Mouse (Mus musculus) liver, postnatal 0 days (tissue): ENCODE measurements at regions not wholly inside any gene's neighbourhood (a gene's known extent, or its start where the extent isn't known, plus 50 kb on each side); places are given as distances from the start of the nearest gene placed in this dataset.

Experiments used
- ATAC-seq: fragments of 200-750 bp; cut with Nextera tagmentation; 2 replicates; pipeline ENCODE4 v1.8.0; 2017; ENCODE audit warnings: mild to moderate bottlenecking, moderate library complexity
- DNase-seq: peaks from one replicate; pipeline ENCODE4 v3.0.0-alpha.2; 2016
- H3K27ac ChIP-seq: fragments of 300-500 bp; sonication (generic); 2 replicates; pipeline ENCODE4 v1.5.1; 2014; ENCODE audit warnings: antibody characterized with exemption, moderate library complexity, mild to moderate bottlenecking, low read depth
- H3K27me3 ChIP-seq: fragments of 300-500 bp; sonication (generic); 2 replicates; pipeline ENCODE4 v1.6.1; 2014; ENCODE audit warnings: low read length, control low read depth, mixed read lengths; ENCODE audit not compliant: insufficient read depth
- H3K36me3 ChIP-seq: fragments of 300-500 bp; sonication (generic); replicated peaks from 2 replicates; pipeline ENCODE4 v1.6.1; 2014; ENCODE audit warnings: mild to moderate bottlenecking, control low read depth, low read length, moderate library complexity, mixed read lengths; ENCODE audit not compliant: insufficient read depth
- H3K4me1 ChIP-seq: fragments of 300-500 bp; sonication (generic); 2 replicates; pipeline ENCODE4 v1.6.1; 2014; ENCODE audit warnings: antibody characterized with exemption, mild to moderate bottlenecking, control low read depth; ENCODE audit not compliant: insufficient read depth
- H3K4me2 ChIP-seq: fragments of 300-500 bp; sonication (generic); 2 replicates; pipeline ENCODE4 v1.6.1; 2014; ENCODE audit warnings: low read depth, mild to moderate bottlenecking, low read length, moderate library complexity, mixed read lengths
- H3K4me3 ChIP-seq: fragments of 300-500 bp; sonication (generic); 2 replicates; pipeline ENCODE4 v1.5.1; 2014; ENCODE audit warnings: low read depth, low read length
- H3K9ac ChIP-seq: fragments of 300-500 bp; sonication (generic); replicated peaks from 2 replicates; pipeline ENCODE4 v1.6.1; 2014; ENCODE audit warnings: mild to moderate bottlenecking, moderate library complexity
- H3K9me3 ChIP-seq: fragments of 300-500 bp; sonication (generic); 2 replicates; pipeline ENCODE4 v1.6.1; 2016; ENCODE audit warnings: mild to moderate bottlenecking, control low read depth, low read length, mixed read lengths
- CTCF ChIP-seq: sonication (generic); IDR thresholded peaks from 2 replicates; pipeline ENCODE4 v1.5.1; 2016; ENCODE audit warnings: antibody characterized with exemption, low read depth
- EP300 ChIP-seq: IDR thresholded peaks from 2 replicates; pipeline ENCODE4 v1.6.1; 2016; ENCODE audit warnings: antibody characterized with exemption, low read depth, mild to moderate bottlenecking
- WGBS: fragments of 180-500 bp; shearing (Covaris S2); extraction: QIAGEN DNeasy Blood & Tissue Kit; methylation state at CpG from one replicate; pipeline ENCODE4 v1.1.7; 2014; ENCODE audit not compliant: insufficient replicate concordance; 5-methylcytosine and 5-hydroxymethylcytosine counted together

DNA sequence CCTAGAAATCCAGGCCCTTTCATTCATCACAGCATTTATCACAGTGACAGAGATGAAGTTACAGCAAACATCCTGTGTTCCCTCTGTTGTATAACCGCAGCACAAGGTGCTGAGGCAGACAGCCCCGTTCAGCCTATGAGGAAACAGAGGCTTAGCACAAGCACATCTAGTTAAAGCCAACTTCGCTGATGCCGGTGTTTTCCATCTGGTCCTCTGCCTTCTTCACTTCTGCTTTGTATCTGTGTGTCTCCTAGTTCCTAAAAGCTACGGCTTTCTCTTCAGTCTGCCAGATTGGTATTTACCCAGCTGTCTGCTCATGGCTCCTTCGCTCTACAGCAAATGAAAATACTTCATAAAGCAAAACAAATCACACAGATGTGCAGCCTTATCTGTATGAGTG, 256.5 kb upstream of the Clint1 start:
- Histone ChIP-seq H3K9ac (no peak overlapping the region), H3K36me3 (no peaks in the 10 kb centered on the region), H3K4me3 (no peak overlapping the region), H3K4me1 (no peaks in the 10 kb centered on the region), H3K27me3 (no peaks in the 10 kb centered on the region), H3K9me3 (no peaks in the 10 kb centered on the region), H3K27ac (no peak overlapping the region), H3K4me2 (no peak overlapping the region)
- no peak for DNase-seq
- no peak for TF ChIP-seq EP300
- 54% methylated on average over 6 of the region's 6 CpGs for WGBS
- ATAC-seq, result peak; percentile 36; the same call in 1 of the 2 replicates

GRCm38 (mm10) chr11:45621824-45622223, 230.0 kb upstream of the Clint1 start:
- Histone ChIP-seq H3K36me3 (no peaks in the 10 kb centered on the region), H3K4me2 (no peak overlapping the region), H3K4me1 (no peaks in the 10 kb centered on the region), H3K9ac (no peak overlapping the region), H3K27ac (no peak overlapping the region), H3K27me3 (no peaks in the 10 kb centered on the region), H3K9me3 (no peaks in the 10 kb centered on the region), H3K4me3 (no peak overlapping the region)
- TF ChIP-seq EP300 (no peak), CTCF (no peak)
- 85% methylated on average over 2 of the region's 2 CpGs for WGBS
- ATAC-seq (no peak), DNase-seq (peak; percentile 1)

- Histone ChIP-seq H3K4me1 (no peaks in the 10 kb centered on the region), H3K9me3 (no peaks in the 10 kb centered on the region), H3K4me3 (no peak overlapping the region), H3K4me2 (no peak overlapping the region), H3K27me3 (no peaks in the 10 kb centered on the region), H3K9ac (no peak overlapping the region), H3K27ac (no peak overlapping the region), H3K36me3 (no peaks in the 10 kb centered on the region)
- TF ChIP-seq CTCF (no peak), EP300 (no peak)
- DNase-seq (peak; percentile 2), ATAC-seq (no peak)
- WGBS, result 78% methylated on average over 5 of the region's 5 CpGs
These were observed 229.2 kb upstream of the Clint1 start for GRCm38 (mm10) chr11:45622701-45623100.

DNA sequence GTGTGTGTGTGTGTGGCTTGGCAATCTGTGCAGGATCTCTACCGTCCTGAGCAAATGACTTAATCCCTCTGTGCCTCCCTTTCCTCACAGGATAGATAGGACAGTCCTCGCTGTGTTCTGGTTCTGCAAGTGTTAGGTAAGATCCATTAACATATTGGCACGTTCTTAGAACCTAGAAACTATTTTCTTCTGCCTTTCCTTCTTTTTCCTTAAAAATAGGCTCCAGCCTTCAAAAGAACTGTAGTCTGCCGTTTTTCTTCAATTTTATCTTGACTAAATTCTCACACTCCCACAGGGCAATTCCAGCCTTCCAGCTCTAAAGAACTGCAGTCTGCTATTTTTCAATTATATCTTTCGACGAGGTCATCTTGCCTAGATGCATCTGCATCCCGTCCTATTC, 227.6 kb upstream of the Clint1 start:
- no peaks in the 10 kb centered on the region for H3K27me3 ChIP-seq
- H3K4me1 ChIP-seq, result no peaks in the 10 kb centered on the region
- no peak overlapping the region for H3K4me3 ChIP-seq
- H3K27ac ChIP-seq, result no peak overlapping the region
- H3K9me3 ChIP-seq, result no peaks in the 10 kb centered on the region
- TF ChIP-seq EP300 (no peak), CTCF (no peak)
- ATAC-seq (no peak), DNase-seq (no peak)
- 66% methylated on average over 7 of the region's 7 CpGs for WGBS
- H3K9ac ChIP-seq, result no peak overlapping the region
- H3K36me3 ChIP-seq, result no peaks in the 10 kb centered on the region
- no peak overlapping the region for H3K4me2 ChIP-seq

DNA sequence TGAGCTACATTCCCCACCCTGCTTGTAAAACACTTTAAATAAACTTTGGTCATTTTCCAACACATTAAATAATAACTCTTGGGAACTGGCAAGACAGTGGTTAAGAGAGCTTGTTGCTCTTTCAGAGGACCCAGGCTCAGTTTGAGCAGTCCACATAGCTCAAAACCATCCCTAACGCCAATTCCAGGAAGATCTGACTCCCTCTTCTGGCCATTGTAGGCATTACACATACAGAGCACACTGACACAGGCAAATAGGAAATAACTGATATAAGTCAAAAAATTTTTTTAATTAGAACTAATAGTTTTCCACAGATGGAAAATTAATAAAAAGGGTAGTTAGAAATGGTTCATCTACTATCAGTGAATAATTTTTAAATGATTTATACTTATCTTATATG, 222.6 kb upstream of the Clint1 start:
- 60% methylated on average over 1 of the region's 1 CpGs for WGBS
- no peak overlapping the region for H3K4me3 ChIP-seq
- no peaks in the 10 kb centered on the region for H3K27me3 ChIP-seq
- no peaks in the 10 kb centered on the region for H3K9me3 ChIP-seq
- H3K27ac ChIP-seq, result no peak overlapping the region
- no peaks in the 10 kb centered on the region for H3K36me3 ChIP-seq
- no peak for DNase-seq
- no peaks in the 10 kb centered on the region for H3K4me1 ChIP-seq
- H3K9ac ChIP-seq, result no peak overlapping the region
- no peak overlapping the region for H3K4me2 ChIP-seq
- ATAC-seq, result no peak
- peak; percentile 56 for TF ChIP-seq CTCF
- TF ChIP-seq EP300, result no peak

DNA sequence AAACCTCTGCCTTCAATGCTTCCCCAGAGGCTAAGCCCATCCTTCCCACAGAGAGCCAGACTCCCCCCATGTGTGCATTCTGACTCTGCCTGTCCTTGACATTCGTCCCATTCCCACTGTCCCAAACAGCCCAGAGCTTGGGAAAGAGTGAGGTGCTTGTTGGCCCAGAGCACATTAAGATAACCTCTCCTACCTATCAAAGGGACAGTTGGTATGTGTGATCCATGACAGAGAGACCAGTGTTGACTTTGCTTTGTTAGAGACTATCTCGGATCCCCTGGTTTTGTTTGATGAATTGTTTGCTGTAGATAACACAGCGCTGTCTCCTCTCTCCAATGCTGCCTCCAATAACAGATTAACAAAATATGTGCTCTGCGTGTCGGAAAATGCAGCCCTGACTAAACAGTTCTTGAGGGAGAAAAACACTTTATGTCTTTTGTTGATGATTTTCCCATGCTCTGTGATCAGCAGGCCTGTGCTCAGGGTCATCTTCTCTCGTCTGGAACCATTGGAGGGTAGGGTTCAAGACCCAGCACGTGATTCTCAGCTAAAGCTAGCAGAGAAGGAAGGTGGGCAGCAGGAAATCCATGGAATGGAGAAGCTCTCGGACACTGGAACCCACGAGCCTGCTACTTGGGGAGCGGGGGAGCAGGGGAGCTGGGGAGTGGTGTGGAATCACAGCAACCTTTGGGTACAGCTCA, 217.2 kb upstream of the Clint1 start:
- peak; percentile 11 for DNase-seq

More for the DNA sequence above, 217.2 kb upstream of the Clint1 start:
- TF ChIP-seq EP300, result no peak
- TF ChIP-seq CTCF, result no peak
- WGBS, result 43% methylated on average over 10 of the region's 10 CpGs
- H3K27me3 ChIP-seq, result no peaks in the 10 kb centered on the region
- H3K9ac ChIP-seq, result no peak overlapping the region
- H3K4me3 ChIP-seq, result no peak overlapping the region
- H3K36me3 ChIP-seq, result no peaks in the 10 kb centered on the region
- no peaks in the 10 kb centered on the region for H3K4me1 ChIP-seq
- no peaks in the 10 kb centered on the region for H3K9me3 ChIP-seq
- no peak overlapping the region for H3K4me2 ChIP-seq
- peak; percentile 29; the same call in 1 of the 2 replicates for ATAC-seq
- no peak overlapping the region for H3K27ac ChIP-seq
